Mouse (Mus musculus) 3134 (cell line): ENCODE results near the gene Kbtbd8.

Experiments
- DNase-seq: peaks from one replicate; pipeline ENCODE4 v3.0.0-alpha.2; 2011; ENCODE audit warnings: low spot score; ENCODE audit not compliant: insufficient read length; ENCODE audit errors: extremely low read depth

Kbtbd8 gene

DNA sequence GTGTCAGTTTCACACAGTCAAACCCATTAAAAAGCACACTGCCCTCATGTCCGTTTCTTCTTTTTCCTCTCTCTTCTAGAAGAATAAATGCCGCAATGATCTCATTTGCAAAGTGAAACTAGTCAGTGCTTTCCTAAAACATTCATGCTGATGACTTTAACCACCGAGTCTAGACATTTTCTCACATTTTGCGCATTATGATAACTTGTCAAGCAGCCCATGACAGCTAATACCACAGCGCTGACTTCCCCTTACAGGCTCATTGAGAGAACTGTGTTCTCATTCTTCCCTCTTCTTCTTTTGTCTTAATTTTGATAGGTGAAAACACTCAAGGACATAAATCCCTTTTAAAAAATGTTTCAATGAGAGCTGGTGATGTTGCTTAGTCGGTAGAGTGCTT, 52.4 kb downstream of the Kbtbd8 start:
- no peak for DNase-seq

DNA sequence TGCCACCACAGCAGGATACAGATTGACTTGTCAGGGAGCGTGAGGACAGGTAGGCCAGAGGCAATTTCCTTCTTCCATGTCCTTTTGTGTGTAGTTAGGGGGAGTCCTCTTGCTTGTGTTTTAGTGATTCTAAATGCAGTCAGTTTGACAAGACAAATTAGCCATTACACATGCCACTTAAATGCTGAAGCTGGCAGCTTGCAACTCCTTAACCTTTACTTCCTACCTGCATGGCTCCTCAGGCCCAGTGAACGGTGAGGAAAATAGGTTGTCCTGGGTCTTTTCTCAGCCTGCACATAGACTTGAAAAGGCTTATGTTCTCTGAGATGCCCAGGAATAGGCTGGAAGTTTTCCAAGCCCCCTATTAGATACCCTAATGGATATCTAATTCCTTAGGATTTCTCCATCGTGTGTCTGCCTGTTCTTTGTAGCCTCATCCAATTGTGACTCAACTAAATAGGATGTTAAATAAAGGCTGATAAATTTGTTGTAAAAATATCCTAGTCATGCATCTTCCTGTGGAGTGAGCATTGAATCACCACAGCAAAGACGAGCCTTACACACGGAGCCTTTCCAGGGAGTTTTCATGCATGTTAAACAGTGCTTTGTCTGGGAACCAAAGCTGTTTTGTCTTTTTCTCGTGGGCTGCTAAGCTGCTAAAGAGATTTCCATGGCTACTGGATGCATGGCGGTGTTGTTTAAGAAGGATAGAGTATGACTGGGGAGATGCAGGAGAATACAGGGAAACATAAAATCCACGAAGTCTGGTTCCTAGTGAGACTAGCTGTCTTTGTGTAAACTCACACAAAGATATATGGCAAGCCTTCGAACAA, 57.5 kb downstream of the Kbtbd8 start:
- no peak for DNase-seq
